Mouse (Mus musculus) stomach, postnatal 0 days (tissue): ENCODE data around the gene Catsperz. TPM values are rescaled to one million over a fixed set of nuclear protein-coding genes. Genes with fewer than 3 reads are reported as not detected.
A peak's percentile ranks its signal among the peaks of the same experiment; 100 is the strongest.

Experiments used
- ATAC-seq: fragments of 200-750 bp; cut with Nextera tagmentation; 2 replicates; pipeline ENCODE4 v1.8.0; 2017; ENCODE audit not compliant: low FRiP score, low TSS enrichment
- DNase-seq: peaks from one replicate; pipeline ENCODE4 v3.0.0-alpha.2; 2016; ENCODE audit warnings: low spot score
- H3K27ac ChIP-seq: fragments of 300-500 bp; sonication (generic); replicated peaks from 2 replicates; pipeline ENCODE4 v1.5.1; 2014; ENCODE audit warnings: mild to moderate bottlenecking, control low read depth
- H3K27me3 ChIP-seq: fragments of 300-500 bp; sonication (generic); 2 replicates; pipeline ENCODE4 v1.6.1; 2014; ENCODE audit warnings: low read length; ENCODE audit not compliant: control insufficient read depth, insufficient read depth
- H3K36me3 ChIP-seq: fragments of 300-500 bp; sonication (generic); 2 replicates; pipeline ENCODE4 v1.6.1; 2014; ENCODE audit warnings: low read length, mixed read lengths; ENCODE audit not compliant: control insufficient read depth, insufficient read depth
- H3K4me1 ChIP-seq: fragments of 300-500 bp; sonication (generic); replicated peaks from 2 replicates; pipeline ENCODE4 v1.6.1; 2014; ENCODE audit warnings: antibody characterized with exemption; ENCODE audit not compliant: control insufficient read depth, insufficient read depth
- H3K4me2 ChIP-seq: fragments of 300-500 bp; sonication (generic); replicated peaks from 2 replicates; pipeline ENCODE4 v1.6.1; 2014; ENCODE audit warnings: low read depth, mild to moderate bottlenecking, control low read depth, moderate library complexity
- H3K4me3 ChIP-seq: fragments of 300-500 bp; sonication (generic); 2 replicates; pipeline ENCODE4 v1.5.1; 2014; ENCODE audit warnings: low read depth, low read length, control low read depth
- H3K9ac ChIP-seq: fragments of 300-500 bp; sonication (generic); 2 replicates; pipeline ENCODE4 v1.6.1; 2014; ENCODE audit warnings: mild to moderate bottlenecking, low read length, control low read depth, mixed read lengths
- H3K9me3 ChIP-seq: fragments of 300-500 bp; sonication (generic); 2 replicates; pipeline ENCODE4 v1.6.1; 2016; ENCODE audit warnings: low read length; ENCODE audit not compliant: control insufficient read depth
- CTCF ChIP-seq: IDR thresholded peaks from 2 replicates; pipeline ENCODE4 v1.5.1; 2016; ENCODE audit warnings: antibody characterized with exemption, low read depth, mild to moderate bottlenecking, moderate library complexity
- EP300 ChIP-seq: optimal IDR thresholded peaks from 2 replicates; pipeline ENCODE3; 2016; ENCODE audit warnings: antibody characterized with exemption
- WGBS: fragments of 180-500 bp; shearing (Covaris S2); extraction: QIAGEN DNeasy Blood & Tissue Kit; methylation state at CpG from one replicate; pipeline ENCODE4 v1.1.7; 2014; 5-methylcytosine and 5-hydroxymethylcytosine counted together
- polyA plus RNA-seq: library from polyadenylated mRNA; unstranded; fragments of >200 nt; fragmentation: Nextera tagmentation; extraction: Ambion mirVana; gene quantifications from 2 replicates; pipeline ENCODE4 v1.2.1, GENCODE M21; 2015

The Catsperz gene
- polyA plus RNA-seq, 1 experiment from 2014 or later, result 4.5 TPM

- Histone ChIP-seq H3K4me2 (peak overlapping the region; percentile 89), H3K27ac (peak overlapping the region; percentile 94), H3K27me3 (no peaks in the 10 kb centered on the region), H3K4me1 (peaks cover 6% of the 10 kb centered on the region; the same call in 1 of the 2 replicates), H3K9me3 (no peaks in the 10 kb centered on the region), H3K9ac (peak overlapping the region; percentile 79), H3K36me3 (peaks cover 10% of the 10 kb centered on the region), H3K4me3 (peak overlapping the region; percentile 65)
- ATAC-seq (no peak), DNase-seq (peak; percentile 63)
- TF ChIP-seq CTCF, result no peak
- TF ChIP-seq EP300, result no peak
- WGBS, result under 1% methylated on average over 28 of the region's 28 CpGs
Observed at GRCm38 (mm10) chr19:6950613-6951153, 25.5 kb upstream of the Catsperz start.

- ATAC-seq (no peak), DNase-seq (no peak)
- WGBS, result 48% methylated on average over 5 of the region's 5 CpGs
- TF ChIP-seq CTCF (no peak), EP300 (no peak)
- Histone ChIP-seq H3K9ac (no peak overlapping the region; the same call in 1 of the 2 replicates), H3K4me1 (peaks cover 6% of the 10 kb centered on the region; the same call in 1 of the 2 replicates), H3K4me2 (peak overlapping the region; percentile 89), H3K4me3 (peak overlapping the region; percentile 65), H3K27me3 (no peaks in the 10 kb centered on the region), H3K9me3 (no peaks in the 10 kb centered on the region), H3K27ac (peak overlapping the region; percentile 24; the same call in 1 of the 2 replicates), H3K36me3 (peaks cover 5% of the 10 kb centered on the region; the same call in 1 of the 2 replicates)
Observed at GRCm38 (mm10) chr19:6949951-6950350, 24.8 kb upstream of the Catsperz start.

- no peak overlapping the region for H3K4me2 ChIP-seq
- H3K4me1 ChIP-seq, result peaks cover 6% of the 10 kb centered on the region; the same call in 1 of the 2 replicates
- TF ChIP-seq EP300 (no peak), CTCF (no peak)
- H3K27ac ChIP-seq, result peak overlapping the region; percentile 24; the same call in 1 of the 2 replicates
- H3K9me3 ChIP-seq, result no peaks in the 10 kb centered on the region
- H3K36me3 ChIP-seq, result peaks cover 4% of the 10 kb centered on the region; the same call in 1 of the 2 replicates
- ATAC-seq (no peak), DNase-seq (no peak)
- no peaks in the 10 kb centered on the region for H3K27me3 ChIP-seq
- H3K4me3 ChIP-seq, result no peak overlapping the region
- H3K9ac ChIP-seq, result no peak overlapping the region; the same call in 1 of the 2 replicates
- 79% methylated on average over 5 of the region's 5 CpGs for WGBS
Observed at GRCm38 (mm10) chr19:6949532-6949931, 24.4 kb upstream of the Catsperz start.

- Histone ChIP-seq H3K4me1 (peaks cover 6% of the 10 kb centered on the region; the same call in 1 of the 2 replicates), H3K27ac (no peak overlapping the region), H3K27me3 (no peaks in the 10 kb centered on the region), H3K36me3 (peaks cover 2% of the 10 kb centered on the region; the same call in 1 of the 2 replicates), H3K9me3 (no peaks in the 10 kb centered on the region), H3K4me2 (no peak overlapping the region), H3K9ac (no peak overlapping the region), H3K4me3 (no peak overlapping the region)
- ATAC-seq (no peak), DNase-seq (no peak)
- TF ChIP-seq EP300 (no peak), CTCF (no peak)
- 72% methylated on average over 4 of the region's 4 CpGs for WGBS
Observed at GRCm38 (mm10) chr19:6948186-6948585, 23.0 kb upstream of the Catsperz start.

- TF ChIP-seq CTCF (no peak), EP300 (no peak)
- peaks cover 2% of the 10 kb centered on the region; the same call in 1 of the 2 replicates for H3K36me3 ChIP-seq
- ATAC-seq, result no peak
- no peak overlapping the region for H3K9ac ChIP-seq
- H3K27me3 ChIP-seq, result no peaks in the 10 kb centered on the region
- no peak overlapping the region for H3K4me2 ChIP-seq
- no peaks in the 10 kb centered on the region for H3K9me3 ChIP-seq
- 48% methylated on average over 4 of the region's 4 CpGs for WGBS
- H3K4me1 ChIP-seq, result peaks cover 2% of the 10 kb centered on the region; the same call in 1 of the 2 replicates
- no peak overlapping the region for H3K4me3 ChIP-seq
- H3K27ac ChIP-seq, result no peak overlapping the region
- no peak for DNase-seq
Observed at GRCm38 (mm10) chr19:6947742-6948141, 22.6 kb upstream of the Catsperz start.

- Histone ChIP-seq H3K36me3 (peaks cover 2% of the 10 kb centered on the region; the same call in 1 of the 2 replicates), H3K4me2 (no peak overlapping the region), H3K27me3 (no peaks in the 10 kb centered on the region), H3K9ac (no peak overlapping the region), H3K9me3 (no peaks in the 10 kb centered on the region), H3K4me3 (no peak overlapping the region), H3K4me1 (peaks cover 5% of the 10 kb centered on the region; the same call in 1 of the 2 replicates), H3K27ac (no peak overlapping the region)
- 93% methylated on average over 6 of the region's 6 CpGs for WGBS
- no peak for DNase-seq
- no peak for ATAC-seq
- TF ChIP-seq CTCF, result no peak
- TF ChIP-seq EP300, result no peak
Observed at GRCm38 (mm10) chr19:6943709-6944108, 18.5 kb upstream of the Catsperz start.
